In genomic region chr16:73689274-73689673, GRCm38 (mm10) we compare ENCODE assay signal across 16 mouse cellular contexts.
"Had no signal": no experiment of that assay in that cellular context is flagged by ENCODE, and none has a peak within 500 bp of the region (broad histone marks: within the 10 kb centered on the region; RNA-seq: fewer than 3 reads in every experiment).

No protein-coding gene starts in this region.

- H3K36me3 ChIP-seq: limb, embryonic 12.5 days; limb, embryonic 15.5 days; midbrain, embryonic 12.5 days had no signal

- H3K27ac ChIP-seq: kidney, postnatal 0 days; layer of hippocampus, adult 2 months; limb, embryonic 12.5 days; limb, embryonic 15.5 days; liver, embryonic 14.5 days; macrophage; midbrain, embryonic 12.5 days had no signal

- DNase-seq: kidney, postnatal 25 days; layer of hippocampus, adult 9-11 months; liver, postnatal 0 days; lung, embryonic 14.5 days; thymus, adult 18-20 months; thymus, postnatal 36 days had no signal

- H3K4me1 ChIP-seq: limb, embryonic 12.5 days; limb, embryonic 15.5 days; midbrain, embryonic 12.5 days had no signal

- H3K27me3 ChIP-seq: limb, embryonic 12.5 days; limb, embryonic 15.5 days; midbrain, embryonic 12.5 days had no signal

- H3K4me3 ChIP-seq: layer of hippocampus, adult 2 months; limb, embryonic 12.5 days; limb, embryonic 15.5 days; midbrain, embryonic 12.5 days had no signal

- H3K9ac ChIP-seq: limb, embryonic 12.5 days; limb, embryonic 15.5 days; liver, embryonic 14.5 days; liver, postnatal 0 days; lung, embryonic 14.5 days; midbrain, embryonic 12.5 days had no signal

- H3K4me2 ChIP-seq: limb, embryonic 12.5 days; limb, embryonic 15.5 days; liver, embryonic 11.5 days; lung, embryonic 14.5 days; midbrain, embryonic 12.5 days had no signal

- H3K9me3 ChIP-seq: limb, embryonic 12.5 days; limb, embryonic 15.5 days; midbrain, embryonic 12.5 days had no signal

- ATAC-seq: liver, postnatal 0 days; lung, postnatal 0 days; midbrain, embryonic 16.5 days had no signal
